Mouse (Mus musculus) gastrocnemius, adult 2 months (tissue): ENCODE results near the gene Gcc2. TPM values are rescaled to one million over a fixed set of nuclear protein-coding genes. Genes with fewer than 3 reads are reported as not detected.
A peak's percentile ranks its signal among the peaks of the same experiment; 100 is the strongest.

Source experiments
- DNase-seq: peaks from one replicate; pipeline ENCODE4 v3.0.0; 2022
- H3K27ac ChIP-seq: fragments of 200-600 bp; 2 replicates; pipeline ENCODE4 v1.8.1; 2022; ENCODE audit warnings: mild to moderate bottlenecking
- H3K4me3 ChIP-seq: fragments of 200-600 bp; 2 replicates; pipeline ENCODE4 v1.8.1; 2022; ENCODE audit warnings: mild to moderate bottlenecking, moderate library complexity
- CTCF ChIP-seq: fragments of 200-600 bp; IDR thresholded peaks from 2 replicates; pipeline ENCODE4 v1.8.1; 2022; ENCODE audit warnings: antibody characterized with exemption, mild to moderate bottlenecking, moderate library complexity
- intact Hi-C: fragments of 180-260 bp; cut with DNase I; formaldehyde crosslinking; loops from one replicate; pipeline ENCODE4 v1.15.1; 2025
- total RNA-seq, 2 experiments: library from RNA; stranded (reverse); gene quantifications; 2 replicates each; pipeline ENCODE4 v1.2.3; 2021

Gene Gcc2
- total RNA-seq, 2 experiments from 2014 or later, result 21.0 to 24.5 TPM

GRCm38 (mm10) chr10:58249535-58249934 lies 5.8 kb upstream of the Gcc2 start:
- TF ChIP-seq CTCF, result no peak
- no peak for DNase-seq
- intact Hi-C loops, result no loop called here
- no peak overlapping the region for H3K4me3 ChIP-seq
- H3K27ac ChIP-seq, result no peak overlapping the region

GRCm38 (mm10) chr10:58254635-58255175 lies 592 bp upstream of the Gcc2 start:
- peak overlapping the region; percentile 90 for H3K4me3 ChIP-seq
- intact Hi-C loops, result no loop called here
- no peak for TF ChIP-seq CTCF
- DNase-seq, result no peak
- peak overlapping the region; percentile 88 for H3K27ac ChIP-seq

- no peak for TF ChIP-seq CTCF
- Histone ChIP-seq H3K27ac (peak overlapping the region; percentile 88), H3K4me3 (peak overlapping the region; percentile 90)
- intact Hi-C loops, result no loop called here
- DNase-seq, result no peak
Measured at GRCm38 (mm10) chr10:58255954-58256353, 657 bp downstream of the Gcc2 start.

GRCm38 (mm10) chr10:58258466-58258865 lies 3.2 kb downstream of the Gcc2 start:
- DNase-seq, result no peak
- Histone ChIP-seq H3K4me3 (no peak overlapping the region), H3K27ac (no peak overlapping the region)
- TF ChIP-seq CTCF, result no peak
- intact Hi-C loops, result no loop called here

GRCm38 (mm10) chr10:58282238-58282637 lies 26.9 kb downstream of the Gcc2 start:
- no peak for TF ChIP-seq CTCF
- H3K4me3 ChIP-seq, result no peak overlapping the region
- no peak overlapping the region for H3K27ac ChIP-seq
- DNase-seq, result no peak
- intact Hi-C loops, result no loop called here

- Histone ChIP-seq H3K27ac (no peak overlapping the region), H3K4me3 (no peak overlapping the region)
- intact Hi-C loops, result loop anchor here (10.0 kb wide), 1 partner anchor 174 kb away; no protein-coding TSS in a partner anchor
- no peak for TF ChIP-seq CTCF
- DNase-seq, result no peak
Measured at GRCm38 (mm10) chr10:58290742-58291141, 35.4 kb downstream of the Gcc2 start.

GRCm38 (mm10) chr10:58294246-58294645 lies 38.9 kb downstream of the Gcc2 start:
- no peak for TF ChIP-seq CTCF
- H3K27ac ChIP-seq, result no peak overlapping the region
- intact Hi-C loops, result loop anchor here (10.0 kb wide), 1 partner anchor 171 kb away; no protein-coding TSS in a partner anchor
- DNase-seq, result no peak
- H3K4me3 ChIP-seq, result no peak overlapping the region

- DNase-seq, result no peak
- intact Hi-C loops, result loop anchor here (10.0 kb wide), 1 partner anchor 169 kb away; no protein-coding TSS in a partner anchor
- TF ChIP-seq CTCF, result no peak
- Histone ChIP-seq H3K4me3 (no peak overlapping the region), H3K27ac (no peak overlapping the region)
Measured at GRCm38 (mm10) chr10:58295605-58296004, 40.3 kb downstream of the Gcc2 start.

- intact Hi-C loops, result no loop called here
- no peak for TF ChIP-seq CTCF
- no peak for DNase-seq
Measured at GRCm38 (mm10) chr10:58304996-58305395, 49.7 kb downstream of the Gcc2 start.

GRCm38 (mm10) chr10:58306897-58307296 lies 51.6 kb downstream of the Gcc2 start:
- H3K27ac ChIP-seq, result no peak overlapping the region
- no peak for DNase-seq
- intact Hi-C loops, result no loop called here
- no peak for TF ChIP-seq CTCF
- no peak overlapping the region for H3K4me3 ChIP-seq

More at GRCm38 (mm10) chr10:58304996-58305395, 49.7 kb downstream of the Gcc2 start:
- Histone ChIP-seq H3K4me3 (no peak overlapping the region), H3K27ac (no peak overlapping the region)

GRCm38 (mm10) chr10:58310791-58311190 lies 55.5 kb downstream of the Gcc2 start:
- no peak for DNase-seq
- Histone ChIP-seq H3K27ac (no peak overlapping the region), H3K4me3 (no peak overlapping the region)
- TF ChIP-seq CTCF, result no peak
- intact Hi-C loops, result no loop called here

GRCm38 (mm10) chr10:58312887-58313286 lies 57.6 kb downstream of the Gcc2 start:
- TF ChIP-seq CTCF, result peak; percentile 36
- no peak overlapping the region for H3K27ac ChIP-seq
- no peak for DNase-seq
- no peak overlapping the region for H3K4me3 ChIP-seq
- intact Hi-C loops, result no loop called here

- Histone ChIP-seq H3K4me3 (no peak overlapping the region), H3K27ac (peak overlapping the region; percentile 90; the same call in 1 of the 2 replicates)
- DNase-seq, result no peak
- no peak for TF ChIP-seq CTCF
- intact Hi-C loops, result no loop called here
Measured at GRCm38 (mm10) chr10:58320881-58321280, 65.6 kb downstream of the Gcc2 start.

GRCm38 (mm10) chr10:58322361-58323027 lies 67.2 kb downstream of the Gcc2 start:
- Histone ChIP-seq H3K4me3 (peak overlapping the region; percentile 85), H3K27ac (peak overlapping the region; percentile 90)
- DNase-seq, result no peak
- no peak for TF ChIP-seq CTCF
- intact Hi-C loops, result no loop called here
